Mouse (Mus musculus) left cerebral cortex, adult 18-20 months (tissue): Measurements from ENCODE around the gene Map4k1. TPM values are rescaled to one million over a fixed set of nuclear protein-coding genes. Genes with fewer than 3 reads are reported as not detected.

ENCODE experiments used
- DNase-seq, 2 experiments: peaks; one replicate each; pipeline ENCODE4 v3.0.0; 2021 to 2022; ENCODE audit warnings: low spot score in 2 of 2, mixed read lengths in 1 of 2
- long read RNA-seq, 2 experiments: library from polyadenylated mRNA; stranded (forward); transcript quantifications; one replicate each; pipeline ENCODE4 v2.0.0; 2021
- total RNA-seq, 2 experiments: library from RNA; stranded (reverse); gene quantifications; 2 replicates each; pipeline ENCODE4 v1.2.3; 2021

Gene Map4k1
- total RNA-seq, result 1 to 10 TPM; 1.0 to 1.7 TPM
- long read RNA-seq, experiment 1, partial matches to known transcripts, result 2 of 6 reads
- long read RNA-seq, experiment 1, other reads (novel, unspliced or antisense), result 2 of 6 reads
- long read RNA-seq, experiment 2, result 0 reads

GRCm38 (mm10) chr7:28981651-28982273 lies at the start of gene Map4k1, which contains the start of gene Eif3k:
TSS of gene Map4k1 (plus strand) at chr7:28982050.
TSS of gene Eif3k (minus strand) at chr7:28981864.
- DNase-seq, result peak; percentile 96 to 98

GRCm38 (mm10) chr7:28932421-28933041 lies 49.3 kb upstream of the Map4k1 start:
- DNase-seq, result no peak

- no peak for DNase-seq
These were observed 48.0 kb upstream of the Map4k1 start for GRCm38 (mm10) chr7:28933825-28934224.

GRCm38 (mm10) chr7:28936787-28937186 lies 45.1 kb upstream of the Map4k1 start:
- no peak for DNase-seq

GRCm38 (mm10) chr7:28938654-28939053 lies 43.2 kb upstream of the Map4k1 start:
- no peak for DNase-seq

- DNase-seq, result no peak
These were observed 42.2 kb upstream of the Map4k1 start for GRCm38 (mm10) chr7:28939418-28940183.

- no peak for DNase-seq
These were observed 40.7 kb upstream of the Map4k1 start for GRCm38 (mm10) chr7:28941129-28941528.

- no peak for DNase-seq
These were observed 40.3 kb upstream of the Map4k1 start for GRCm38 (mm10) chr7:28941542-28941941.

- no peak for DNase-seq
These were observed 38.2 kb upstream of the Map4k1 start for GRCm38 (mm10) chr7:28943451-28944180.

- no peak for DNase-seq
These were observed 37.0 kb upstream of the Map4k1 start for GRCm38 (mm10) chr7:28944756-28945415.

GRCm38 (mm10) chr7:28945416-28946270 lies 36.2 kb upstream of the Map4k1 start:
- DNase-seq, result no peak

- DNase-seq, result no peak
These were observed 35.6 kb upstream of the Map4k1 start for GRCm38 (mm10) chr7:28946271-28946610.

- DNase-seq, result no peak
These were observed 33.1 kb upstream of the Map4k1 start for GRCm38 (mm10) chr7:28948746-28949145.

- DNase-seq, result no peak
These were observed 32.6 kb upstream of the Map4k1 start for GRCm38 (mm10) chr7:28949298-28949697.

GRCm38 (mm10) chr7:28950346-28951037 lies 31.4 kb upstream of the Map4k1 start:
- DNase-seq, result no peak

GRCm38 (mm10) chr7:28951764-28952163 lies 30.1 kb upstream of the Map4k1 start:
- no peak for DNase-seq

GRCm38 (mm10) chr7:28952786-28953185 lies 29.1 kb upstream of the Map4k1 start:
- no peak for DNase-seq

GRCm38 (mm10) chr7:28953476-28954376 lies 28.1 kb upstream of the Map4k1 start:
- no peak for DNase-seq
